Mouse (Mus musculus) embryonic facial prominence, embryonic 10.5 days (tissue): ENCODE measurements around the gene Ruvbl1. TPM values are rescaled to one million over a fixed set of nuclear protein-coding genes. Genes with fewer than 3 reads are reported as not detected.

Experiments used
- DNase-seq: peaks from one replicate; pipeline ENCODE4 v3.0.0-alpha.2; 2017; ENCODE audit warnings: low spot score
- H3K27ac ChIP-seq: fragments of 300-500 bp; sonication (generic); replicated peaks from 2 replicates; pipeline ENCODE4 v1.5.1; 2016; ENCODE audit warnings: mild to moderate bottlenecking
- H3K27me3 ChIP-seq: fragments of 300-500 bp; sonication (generic); replicated peaks from 2 replicates; pipeline ENCODE4 v1.6.1; 2016; ENCODE audit warnings: low read depth, mild to moderate bottlenecking; ENCODE audit not compliant: poor library complexity, severe bottlenecking
- H3K36me3 ChIP-seq: fragments of 300-500 bp; sonication (generic); replicated peaks from 2 replicates; pipeline ENCODE4 v1.6.1; 2016; ENCODE audit warnings: mild to moderate bottlenecking, moderate library complexity
- H3K4me1 ChIP-seq: fragments of 300-500 bp; sonication (generic); 2 replicates; pipeline ENCODE4 v1.6.1; 2016
- H3K4me3 ChIP-seq: fragments of 300-500 bp; sonication (generic); 2 replicates; pipeline ENCODE4 v1.5.1; 2016; ENCODE audit warnings: mild to moderate bottlenecking, moderate library complexity
- H3K9me3 ChIP-seq: fragments of 300-500 bp; sonication (generic); 2 replicates; pipeline ENCODE4 v1.6.1; 2016; ENCODE audit warnings: mild to moderate bottlenecking
- WGBS: fragments of 180-500 bp; shearing (Covaris S2); methylation state at CpG from one replicate; pipeline ENCODE4 v1.1.7; 2016; 5-methylcytosine and 5-hydroxymethylcytosine counted together
- polyA plus RNA-seq: library from polyadenylated mRNA; unstranded; fragments of >200 nt; fragmentation: Nextera tagmentation; extraction: Ambion mirVana; gene quantifications from 2 replicates; pipeline ENCODE4 v1.2.1, GENCODE M21; 2016

Gene Ruvbl1
- polyA plus RNA-seq, 1 experiment from 2014 or later, result 215 TPM

DNA sequence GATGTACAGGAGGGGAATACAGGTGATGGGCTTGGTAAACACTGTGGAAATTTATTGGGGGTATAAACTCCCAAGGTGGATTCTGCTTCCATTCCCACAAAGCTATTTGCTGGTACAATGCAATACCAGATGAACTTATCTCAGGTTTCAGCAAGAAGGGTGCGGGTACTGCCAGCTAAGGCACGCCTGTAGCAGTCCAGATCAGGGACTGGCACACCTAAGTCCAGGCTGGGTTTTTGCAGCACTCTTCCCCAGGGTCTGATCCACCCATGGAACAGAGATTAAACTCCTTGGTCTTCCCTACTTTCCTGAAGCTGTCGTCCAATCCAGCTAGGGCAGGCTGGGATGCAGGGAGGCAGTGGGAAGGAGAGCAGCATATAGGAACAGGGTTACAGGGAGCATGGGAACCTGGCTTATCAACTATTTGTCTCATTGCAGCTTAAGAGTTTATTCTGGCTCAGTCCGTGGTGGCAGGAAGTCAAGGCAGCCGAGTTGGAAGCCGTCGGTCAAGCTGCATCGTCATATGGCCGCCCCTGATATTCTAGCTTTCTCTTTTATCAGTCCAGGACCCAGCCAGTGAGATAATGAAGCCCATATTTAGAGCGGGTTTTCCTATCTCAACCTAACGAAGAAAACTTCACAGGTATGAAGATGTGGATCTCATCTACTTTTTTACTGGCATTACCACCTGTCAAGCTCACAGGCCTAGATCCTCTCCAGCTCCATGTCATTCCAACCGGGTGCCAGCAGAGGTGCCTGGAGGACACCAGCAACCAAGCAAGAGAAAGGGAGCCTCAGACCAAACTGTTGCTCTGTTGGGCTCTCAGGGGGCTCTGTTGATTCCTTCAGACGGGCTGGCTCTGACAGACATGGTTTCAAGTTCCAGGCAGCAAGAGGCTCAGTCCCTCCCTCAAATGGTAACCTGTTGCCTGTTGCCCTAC lies 37.1 kb downstream of the Ruvbl1 start:
- Histone ChIP-seq H3K4me3 (no peak overlapping the region), H3K4me1 (peaks cover 11% of the 10 kb centered on the region), H3K36me3 (peaks cover 70% of the 10 kb centered on the region), H3K9me3 (no peaks in the 10 kb centered on the region), H3K27me3 (peaks cover 12% of the 10 kb centered on the region; the same call in 1 of the 2 replicates), H3K27ac (no peak overlapping the region)
- 78% methylated on average over 13 of the region's 13 CpGs for WGBS
- no peak for DNase-seq

DNA sequence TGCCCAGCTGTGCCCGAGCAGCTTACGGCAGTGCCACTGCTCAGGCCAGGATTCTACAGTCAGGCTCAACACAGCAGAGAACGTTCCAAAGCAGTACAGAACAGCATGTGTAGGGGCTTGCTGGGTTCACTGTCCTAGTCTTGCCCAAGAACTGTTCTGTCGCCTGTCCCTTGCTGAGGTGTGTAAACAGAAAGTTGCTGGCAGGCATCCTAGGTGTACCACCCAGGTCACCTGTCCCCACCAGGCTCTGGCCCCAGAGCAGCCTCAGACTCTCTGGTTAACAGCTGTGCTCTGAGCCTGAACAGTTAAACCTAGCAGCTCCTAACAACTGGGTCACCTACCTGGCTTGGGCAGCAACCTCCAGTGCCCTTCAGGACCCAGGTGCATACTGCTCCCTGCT lies 37.8 kb downstream of the Ruvbl1 start:
- no peak overlapping the region for H3K27ac ChIP-seq
- no peaks in the 10 kb centered on the region for H3K9me3 ChIP-seq
- peaks cover 11% of the 10 kb centered on the region for H3K4me1 ChIP-seq
- no peak overlapping the region for H3K4me3 ChIP-seq
- WGBS, result 89% methylated on average over 4 of the region's 4 CpGs
- DNase-seq, result no peak
- H3K27me3 ChIP-seq, result peaks cover 12% of the 10 kb centered on the region; the same call in 1 of the 2 replicates
- peaks cover 70% of the 10 kb centered on the region for H3K36me3 ChIP-seq

GRCm38 (mm10) chr6:88513984-88514383 lies 48.8 kb downstream of the Ruvbl1 start:
- 94% methylated on average over 8 of the region's 8 CpGs for WGBS
- H3K4me1 ChIP-seq, result peaks cover 14% of the 10 kb centered on the region
- H3K27me3 ChIP-seq, result no peaks in the 10 kb centered on the region
- no peak for DNase-seq
- no peaks in the 10 kb centered on the region for H3K9me3 ChIP-seq
- H3K27ac ChIP-seq, result no peak overlapping the region
- H3K4me3 ChIP-seq, result no peak overlapping the region
- peaks cover 82% of the 10 kb centered on the region for H3K36me3 ChIP-seq

DNA sequence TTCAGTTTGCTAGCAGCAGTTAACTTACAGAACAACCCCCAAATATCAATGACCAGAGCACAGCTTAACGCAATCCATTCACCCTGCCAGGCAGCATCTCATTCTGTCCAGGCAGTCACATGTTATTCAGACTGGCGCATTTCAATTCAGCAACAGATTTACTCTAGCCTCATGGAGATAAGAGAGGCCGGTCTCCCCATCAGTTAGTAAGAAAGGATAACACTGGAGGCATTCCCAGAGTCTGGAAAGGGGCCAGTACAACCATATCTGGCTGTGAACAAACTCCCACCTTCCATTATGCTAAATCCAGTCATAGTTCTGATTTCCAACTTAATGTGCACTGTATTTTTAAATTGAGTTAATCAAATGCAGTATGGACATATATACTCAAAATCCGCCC lies 49.3 kb downstream of the Ruvbl1 start:
- Histone ChIP-seq H3K36me3 (peaks cover 76% of the 10 kb centered on the region), H3K9me3 (no peaks in the 10 kb centered on the region), H3K27ac (no peak overlapping the region), H3K4me3 (no peak overlapping the region), H3K27me3 (no peaks in the 10 kb centered on the region), H3K4me1 (peaks cover 19% of the 10 kb centered on the region)
- 94% methylated on average over 4 of the region's 4 CpGs for WGBS
- no peak for DNase-seq

DNA sequence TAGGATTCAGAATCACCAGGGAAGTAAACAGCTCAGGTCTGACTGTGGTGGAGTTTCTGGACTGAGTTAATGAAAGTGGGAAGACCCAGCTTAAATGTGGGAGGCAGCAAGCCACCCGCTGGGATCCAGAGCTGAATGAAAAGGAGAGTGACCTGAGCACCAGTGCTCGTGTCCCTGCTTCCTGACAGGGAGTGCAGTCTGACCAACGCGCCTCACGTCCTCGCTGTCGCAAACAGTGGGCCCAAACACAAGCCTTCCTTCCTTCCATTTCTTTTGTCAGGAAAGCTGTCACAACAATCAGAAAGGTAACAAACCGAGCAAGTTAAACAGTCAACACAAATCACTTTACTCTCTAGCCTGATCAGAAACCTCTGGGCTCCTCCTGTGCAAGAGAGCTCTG lies 50.8 kb downstream of the Ruvbl1 start:
- Histone ChIP-seq H3K4me3 (no peak overlapping the region), H3K27ac (no peak overlapping the region), H3K36me3 (peaks cover 62% of the 10 kb centered on the region), H3K4me1 (peaks cover 22% of the 10 kb centered on the region), H3K27me3 (no peaks in the 10 kb centered on the region), H3K9me3 (no peaks in the 10 kb centered on the region)
- WGBS, result 87% methylated on average over 8 of the region's 8 CpGs
- DNase-seq, result no peak

- Histone ChIP-seq H3K9me3 (no peaks in the 10 kb centered on the region), H3K36me3 (peaks cover 55% of the 10 kb centered on the region), H3K4me1 (peaks cover 22% of the 10 kb centered on the region), H3K27ac (no peak overlapping the region), H3K27me3 (no peaks in the 10 kb centered on the region), H3K4me3 (peak overlapping the region; percentile 90)
- WGBS, result 75% methylated on average over 5 of the region's 5 CpGs
- DNase-seq, result no peak
Measured at GRCm38 (mm10) chr6:88516667-88517066, 51.5 kb downstream of the Ruvbl1 start.

DNA sequence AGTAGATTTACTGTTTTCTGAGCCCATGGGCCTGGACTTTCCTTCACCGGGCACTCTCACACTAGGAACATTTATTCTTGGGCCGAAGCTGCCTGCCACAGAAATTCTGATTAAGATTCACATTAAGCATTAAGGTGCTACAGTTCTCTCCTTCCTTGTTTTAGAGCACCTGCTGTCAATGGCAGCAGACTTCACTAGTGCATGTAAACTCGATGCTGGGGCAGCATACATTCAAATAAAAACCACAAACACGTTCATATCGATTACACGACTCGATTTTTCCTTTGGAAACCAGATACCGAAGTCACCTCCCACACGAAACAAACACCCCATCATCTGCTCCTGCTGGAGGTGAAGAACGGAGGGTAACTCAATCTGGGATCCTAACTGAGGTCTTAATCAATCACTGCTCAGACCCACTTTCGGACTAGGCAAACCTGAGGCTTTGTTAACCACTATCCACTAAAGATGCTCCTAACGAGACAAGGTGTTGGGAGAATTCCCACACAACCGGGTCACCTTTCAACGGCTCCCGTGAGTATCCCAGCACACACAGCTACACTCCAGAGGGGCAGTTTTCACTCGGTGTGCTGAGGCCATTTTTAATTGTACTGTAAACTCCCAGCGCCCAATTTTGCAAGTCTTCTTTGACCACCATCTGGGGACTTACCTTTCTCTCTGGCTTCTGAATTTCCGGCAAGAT lies 52.6 kb downstream of the Ruvbl1 start:
- peaks cover 22% of the 10 kb centered on the region for H3K4me1 ChIP-seq
- no peaks in the 10 kb centered on the region for H3K27me3 ChIP-seq
- peaks cover 43% of the 10 kb centered on the region for H3K36me3 ChIP-seq
- peak overlapping the region; percentile 92 for H3K27ac ChIP-seq
- WGBS, result 17% methylated on average over 18 of the region's 18 CpGs
- peak overlapping the region; percentile 90 for H3K4me3 ChIP-seq
- DNase-seq, result peak; percentile 37
- H3K9me3 ChIP-seq, result no peaks in the 10 kb centered on the region

GRCm38 (mm10) chr6:88518404-88519263 lies 53.4 kb downstream of the Ruvbl1 start, which contains the start of gene Sec61a1:
Gene Sec61a1 (minus strand): TSS chr6:88518905.
- under 1% methylated on average over 80 of the region's 80 CpGs for WGBS
- Histone ChIP-seq H3K4me3 (peak within 1 kb of the TSS; percentile 90), H3K4me1 (peaks cover 22% of the 10 kb centered on the region)

GRCm38 (mm10) chr6:88521821-88522220 lies 56.6 kb downstream of the Ruvbl1 start:
- Histone ChIP-seq H3K4me1 (peaks cover 18% of the 10 kb centered on the region), H3K27me3 (no peaks in the 10 kb centered on the region), H3K9me3 (no peaks in the 10 kb centered on the region), H3K27ac (no peak overlapping the region), H3K4me3 (no peak overlapping the region), H3K36me3 (peaks cover 4% of the 10 kb centered on the region)
- no peak for DNase-seq
- 86% methylated on average over 7 of the region's 7 CpGs for WGBS

More at GRCm38 (mm10) chr6:88518404-88519263, 53.4 kb downstream of the Ruvbl1 start, which contains the start of gene Sec61a1:
- Histone ChIP-seq H3K27ac (peak within 1 kb of the TSS; percentile 92), H3K9me3 (no peaks in the 10 kb centered on the region), H3K27me3 (no peaks in the 10 kb centered on the region), H3K36me3 (peaks cover 36% of the 10 kb centered on the region)
- peak; percentile 97 for DNase-seq

GRCm38 (mm10) chr6:88522606-88523005 lies 57.4 kb downstream of the Ruvbl1 start:
- 66% methylated on average over 3 of the region's 3 CpGs for WGBS
- peaks cover 11% of the 10 kb centered on the region for H3K4me1 ChIP-seq
- no peak overlapping the region for H3K4me3 ChIP-seq
- H3K9me3 ChIP-seq, result no peaks in the 10 kb centered on the region
- H3K36me3 ChIP-seq, result no peaks in the 10 kb centered on the region
- no peak for DNase-seq
- H3K27me3 ChIP-seq, result no peaks in the 10 kb centered on the region
- H3K27ac ChIP-seq, result no peak overlapping the region

- no peak for DNase-seq
- Histone ChIP-seq H3K27me3 (no peaks in the 10 kb centered on the region), H3K27ac (no peak overlapping the region), H3K4me3 (no peak overlapping the region), H3K36me3 (no peaks in the 10 kb centered on the region), H3K9me3 (no peaks in the 10 kb centered on the region), H3K4me1 (peaks cover 9% of the 10 kb centered on the region)
- WGBS, result 67% methylated on average over 3 of the region's 3 CpGs
Measured at GRCm38 (mm10) chr6:88523043-88523442, 57.8 kb downstream of the Ruvbl1 start.

GRCm38 (mm10) chr6:88523451-88523850 lies 58.2 kb downstream of the Ruvbl1 start:
- Histone ChIP-seq H3K36me3 (no peaks in the 10 kb centered on the region), H3K4me1 (peaks cover 9% of the 10 kb centered on the region), H3K4me3 (no peak overlapping the region), H3K27me3 (no peaks in the 10 kb centered on the region), H3K9me3 (no peaks in the 10 kb centered on the region), H3K27ac (no peak overlapping the region)
- WGBS, result 93% methylated on average over 3 of the region's 3 CpGs
- DNase-seq, result no peak
